Mouse (Mus musculus): ENCODE results near the gene Myo10.
A peak's percentile ranks its signal among the peaks of the same experiment; 100 is the strongest.

The Myo10 gene

GRCm38 (mm10) chr15:25806363-25806762 lies 184.0 kb downstream of the Myo10 start:
- no peak for DNase-seq

- DNase-seq = no peak
These were observed 184.6 kb downstream of the Myo10 start for GRCm38 (mm10) chr15:25806878-25807277.

GRCm38 (mm10) chr15:25808677-25809460 lies 186.5 kb downstream of the Myo10 start:
- DNase-seq = peak; percentile 58

GRCm38 (mm10) chr15:25809669-25810068 lies 187.3 kb downstream of the Myo10 start:
- DNase-seq = no peak

- peak; percentile 45 for DNase-seq
These were observed 189.5 kb downstream of the Myo10 start for GRCm38 (mm10) chr15:25811834-25812250.

GRCm38 (mm10) chr15:25812479-25812878 lies 190.2 kb downstream of the Myo10 start:
- DNase-seq = no peak

DNA sequence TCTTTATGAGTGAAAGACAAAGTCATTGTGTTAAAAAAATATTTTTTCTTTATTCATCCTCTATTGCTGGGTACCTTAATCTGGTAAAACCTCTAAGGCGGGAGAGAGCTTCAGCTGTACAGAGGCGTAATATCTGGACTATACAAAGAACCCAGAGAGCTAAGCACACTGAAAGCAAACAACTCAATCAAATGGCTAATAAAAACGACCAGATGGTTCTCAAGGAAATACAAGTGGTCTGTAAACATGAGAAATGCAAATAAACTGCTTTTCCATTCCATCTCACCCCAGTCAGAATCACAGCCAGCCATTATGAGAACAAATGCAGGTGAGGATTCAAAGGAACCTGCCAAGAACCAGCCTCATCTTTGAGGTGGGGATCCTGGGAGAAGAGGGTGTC lies 192.2 kb downstream of the Myo10 start:
- DNase-seq = no peak

DNA sequence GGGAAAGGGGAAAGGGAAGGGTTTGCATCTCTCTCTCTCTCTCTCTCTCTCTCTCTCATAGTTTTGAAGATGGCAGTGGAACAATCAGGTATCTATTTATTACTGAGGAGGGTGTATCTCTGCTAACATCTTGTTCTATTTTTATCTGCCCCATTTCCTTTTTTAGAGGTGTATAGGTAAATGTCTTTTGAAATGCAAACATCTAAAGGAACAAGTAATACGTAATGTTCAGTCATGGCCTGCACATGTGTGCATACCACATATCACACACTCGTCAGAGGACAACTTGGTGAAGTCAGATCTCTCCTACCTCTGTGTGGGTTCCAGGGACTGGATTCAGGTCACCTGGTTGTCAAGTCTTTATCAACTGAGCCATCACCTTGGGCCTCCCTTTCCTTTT lies 194.9 kb downstream of the Myo10 start:
- DNase-seq = no peak

DNA sequence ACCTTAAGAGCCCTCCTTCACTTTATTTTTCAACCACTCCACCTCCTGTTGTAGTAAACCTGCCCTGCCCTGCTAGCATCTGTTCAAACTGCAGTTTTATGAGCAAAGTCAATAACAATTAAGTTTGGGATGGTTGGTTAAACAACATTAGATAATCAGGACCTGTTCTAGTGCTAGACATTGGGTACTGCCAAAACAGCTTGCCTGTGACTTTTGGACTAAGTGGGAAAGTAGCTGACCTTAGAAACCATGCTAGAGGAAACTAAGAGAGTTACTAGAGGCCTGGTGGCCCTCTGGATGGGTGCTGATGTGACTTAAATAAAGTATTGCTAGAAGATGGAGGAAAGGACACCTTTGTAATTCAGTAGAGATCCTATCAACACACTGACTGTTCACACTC lies 199.7 kb downstream of the Myo10 start:
- DNase-seq = no peak

DNA sequence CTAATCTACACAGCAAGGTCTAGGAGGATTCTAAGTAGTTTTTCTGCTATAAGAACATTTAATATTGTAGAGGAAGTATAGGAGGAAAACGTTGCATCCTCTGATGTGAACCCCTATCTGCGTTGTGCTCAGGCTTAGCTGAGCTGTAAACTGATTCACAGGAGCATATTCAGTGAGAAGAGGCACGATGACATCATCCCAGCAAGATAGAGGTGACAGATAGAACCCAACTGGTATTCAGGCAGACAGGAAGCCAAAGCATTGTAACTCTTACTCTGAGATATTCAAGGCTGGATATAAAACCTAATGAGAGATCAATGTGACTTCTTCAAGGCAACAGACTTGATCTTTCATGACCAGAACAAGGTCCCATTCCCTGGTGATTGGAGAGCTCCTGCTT lies 200.3 kb downstream of the Myo10 start:
- no peak for DNase-seq

GRCm38 (mm10) chr15:25826531-25826961 lies 204.2 kb downstream of the Myo10 start:
- DNase-seq = peak; percentile 69

GRCm38 (mm10) chr15:25828464-25828863 lies 206.1 kb downstream of the Myo10 start:
- no peak for DNase-seq

DNA sequence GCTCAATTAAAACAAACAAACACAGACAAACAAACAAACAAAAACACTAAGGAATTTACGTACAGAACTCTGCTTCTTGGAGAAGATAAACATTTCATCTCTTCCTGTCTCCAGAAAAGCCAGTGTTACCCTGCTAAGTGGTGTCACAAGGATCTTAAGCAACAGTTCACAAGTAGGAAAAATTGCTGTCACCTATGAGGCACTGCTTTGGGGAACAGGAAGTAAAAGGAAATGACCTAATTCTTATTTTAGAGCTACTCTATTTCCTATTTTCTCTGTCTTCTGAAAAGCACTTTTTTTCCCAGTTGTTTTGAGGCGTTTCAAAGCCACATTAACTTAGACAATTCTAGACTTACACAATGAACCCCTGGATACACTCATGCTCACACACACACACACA lies 208.1 kb downstream of the Myo10 start:
- no peak for DNase-seq

DNA sequence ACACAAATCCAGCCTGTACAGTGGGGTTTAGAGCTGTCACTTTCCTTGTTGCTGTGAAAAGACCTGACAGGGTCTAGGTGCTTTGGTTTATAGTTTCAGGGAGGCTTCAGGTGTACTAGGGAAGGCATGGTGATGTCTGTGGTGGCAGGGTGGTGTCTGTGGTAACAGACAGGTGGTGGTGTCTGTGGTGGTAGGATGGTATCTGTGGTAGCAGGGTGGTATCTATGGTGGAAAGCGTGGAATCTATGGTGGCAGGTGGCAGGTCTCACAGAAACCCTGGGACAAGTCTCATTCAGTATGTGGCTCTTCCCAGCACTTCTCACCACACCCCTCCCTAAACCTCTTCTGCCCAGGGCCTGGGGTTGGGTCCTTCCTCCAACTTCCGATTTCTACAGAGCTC lies 212.0 kb downstream of the Myo10 start:
- DNase-seq = no peak

- no peak for DNase-seq
These were observed 212.8 kb downstream of the Myo10 start for GRCm38 (mm10) chr15:25834920-25835674.

GRCm38 (mm10) chr15:25842462-25843085 lies 220.2 kb downstream of the Myo10 start:
- peak; percentile 28 for DNase-seq

GRCm38 (mm10) chr15:25843086-25843991 lies 221.0 kb downstream of the Myo10 start, which contains the start of gene Retreg1:
Gene Retreg1 (plus strand): TSS chr15:25843180.
- DNase-seq = peak; percentile 89

DNA sequence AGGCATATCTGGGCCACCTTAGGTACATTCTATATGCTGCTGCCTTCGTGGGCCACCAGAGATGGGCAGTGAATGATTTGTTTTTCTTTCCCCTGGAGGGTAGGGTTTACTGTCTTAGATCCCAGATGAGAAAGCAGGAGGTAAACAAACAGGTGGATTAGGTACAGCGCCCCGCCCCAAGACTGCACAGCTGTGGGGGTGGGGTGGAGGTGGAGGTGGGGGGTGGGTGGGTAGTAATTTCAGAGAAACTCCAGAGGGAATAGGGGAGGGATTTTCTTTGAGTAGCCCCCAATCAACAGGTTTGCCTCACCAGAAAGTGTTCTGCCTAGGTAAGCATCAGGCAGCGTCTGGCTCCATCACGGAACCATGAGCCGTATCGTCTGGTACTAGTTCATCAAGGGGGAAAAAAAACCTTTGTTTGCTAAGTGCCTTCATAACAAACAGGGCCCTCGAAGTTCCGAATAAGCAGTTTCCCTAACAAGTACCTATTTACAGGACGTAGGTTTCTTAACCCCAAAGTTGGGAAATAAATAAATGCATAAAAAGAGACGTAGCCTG lies 221.8 kb downstream of the Myo10 start:
- DNase-seq = peak; percentile 51

DNA sequence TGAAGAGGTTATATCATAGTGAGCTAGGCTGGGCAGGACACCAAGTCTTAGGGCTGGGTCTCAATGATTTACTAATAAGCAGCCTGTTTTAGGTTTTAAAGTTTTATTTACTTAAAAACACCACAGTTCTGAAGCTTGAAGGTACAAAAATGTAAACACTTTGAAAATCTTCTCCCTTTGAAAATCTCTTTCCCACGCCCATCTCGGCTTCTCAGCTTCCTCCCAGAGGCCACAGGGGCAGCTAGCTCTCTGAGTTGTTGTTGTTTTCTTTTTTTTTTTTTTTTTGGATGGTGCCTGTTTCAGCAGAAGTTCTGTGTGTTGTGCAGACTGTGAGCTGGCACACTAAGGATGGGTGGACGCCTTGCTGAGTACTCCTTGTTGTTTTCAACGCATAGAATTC lies 222.4 kb downstream of the Myo10 start:
- no peak for DNase-seq

GRCm38 (mm10) chr15:25847576-25848168 lies 225.3 kb downstream of the Myo10 start:
- DNase-seq = no peak

GRCm38 (mm10) chr15:25850552-25850951 lies 228.2 kb downstream of the Myo10 start:
- DNase-seq = no peak
